Mouse (Mus musculus) forebrain, embryonic 10.5 days (tissue): ENCODE data around the gene Olfr912. TPM values are rescaled to one million over a fixed set of nuclear protein-coding genes. Genes with fewer than 3 reads are reported as not detected.

Experiments used
- DNase-seq: peaks from one replicate; pipeline ENCODE4 v3.0.0-alpha.2; 2017; ENCODE audit warnings: low spot score; ENCODE audit errors: extremely low spot score
- H3K27ac ChIP-seq: fragments of 300-500 bp; sonication (generic); 2 replicates; pipeline ENCODE4 v1.5.1; 2016; ENCODE audit warnings: mild to moderate bottlenecking
- H3K27me3 ChIP-seq: fragments of 300-500 bp; sonication (generic); 2 replicates; pipeline ENCODE4 v1.6.1; 2016; ENCODE audit warnings: mild to moderate bottlenecking; ENCODE audit not compliant: poor library complexity, severe bottlenecking
- H3K36me3 ChIP-seq: fragments of 300-500 bp; sonication (generic); replicated peaks from 2 replicates; pipeline ENCODE4 v1.6.1; 2016; ENCODE audit warnings: mild to moderate bottlenecking, moderate library complexity
- H3K4me1 ChIP-seq: fragments of 300-500 bp; sonication (generic); 2 replicates; pipeline ENCODE4 v1.6.1; 2016
- H3K4me3 ChIP-seq: fragments of 300-500 bp; sonication (generic); 2 replicates; pipeline ENCODE4 v1.5.1; 2016; ENCODE audit warnings: mild to moderate bottlenecking, moderate library complexity
- H3K9me3 ChIP-seq: fragments of 300-500 bp; sonication (generic); 2 replicates; pipeline ENCODE4 v1.6.1; 2016; ENCODE audit warnings: mild to moderate bottlenecking, moderate library complexity
- WGBS: fragments of 180-500 bp; shearing (Covaris S2); methylation state at CpG from one replicate; pipeline ENCODE4 v1.1.7; 2016; 5-methylcytosine and 5-hydroxymethylcytosine counted together
- polyA plus RNA-seq: library from polyadenylated mRNA; unstranded; fragments of >200 nt; fragmentation: Nextera tagmentation; extraction: Ambion mirVana; gene quantifications from 2 replicates; pipeline ENCODE4 v1.2.1, GENCODE M21; 2016

Olfr912 gene
- not detected in 2 replicates for polyA plus RNA-seq

- no peak within 1 kb of the TSS for H3K27ac ChIP-seq
- no peaks in the 10 kb centered on the region for H3K27me3 ChIP-seq
- DNase-seq: no peak
- no peaks in the 10 kb centered on the region for H3K9me3 ChIP-seq
- no peaks in the 10 kb centered on the region for H3K36me3 ChIP-seq
- H3K4me3 ChIP-seq: no peak within 1 kb of the TSS
- H3K4me1 ChIP-seq: no peaks in the 10 kb centered on the region
- WGBS: 86% methylated on average over 1 of the region's 1 CpGs
Observed at GRCm38 (mm10) chr9:38579878-38580277, at the start of gene Olfr912. Gene Olfr912, plus strand, starts transcription at chr9:38580178.

DNA sequence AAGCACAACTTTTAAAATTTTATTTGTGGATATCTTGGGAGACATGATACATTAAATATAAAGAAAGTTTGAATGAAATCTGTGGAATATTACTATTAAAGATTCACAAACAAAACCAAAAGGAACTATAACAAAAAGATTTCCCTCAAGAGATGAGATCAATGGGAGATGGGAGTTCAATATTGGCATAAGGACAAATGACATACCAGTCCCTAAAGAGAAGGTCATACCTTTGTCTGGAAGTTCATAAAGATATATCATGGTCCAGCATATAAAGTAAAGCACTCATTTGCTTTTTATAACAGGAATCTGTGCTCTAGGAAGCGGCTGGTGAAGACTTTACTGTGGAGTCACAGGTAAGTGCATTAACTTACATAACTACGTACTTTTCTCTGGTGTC, 42.4 kb upstream of the Olfr912 start, which contains the start of gene Olfr910:
Gene Olfr910, plus strand, starts transcription at position 301 of the 400 bp plus-strand sequence.
- H3K27me3 ChIP-seq: no peaks in the 10 kb centered on the region
- no peaks in the 10 kb centered on the region for H3K4me1 ChIP-seq
- no peak within 1 kb of the TSS for H3K27ac ChIP-seq
- H3K36me3 ChIP-seq: no peaks in the 10 kb centered on the region
- DNase-seq: no peak
- no peaks in the 10 kb centered on the region for H3K9me3 ChIP-seq
- no peak within 1 kb of the TSS for H3K4me3 ChIP-seq
- WGBS: 98% methylated on average over 2 of the region's 2 CpGs

- Histone ChIP-seq H3K4me3 (no peak overlapping the region), H3K36me3 (no peaks in the 10 kb centered on the region), H3K9me3 (no peaks in the 10 kb centered on the region), H3K27me3 (no peaks in the 10 kb centered on the region), H3K4me1 (no peaks in the 10 kb centered on the region), H3K27ac (no peak overlapping the region)
- WGBS: 64% methylated on average over 1 of the region's 1 CpGs
- DNase-seq: no peak
Observed at GRCm38 (mm10) chr9:38591056-38591455, 11.1 kb downstream of the Olfr912 start.

GRCm38 (mm10) chr9:38592459-38592858, 12.5 kb downstream of the Olfr912 start, which contains the start of gene Olfr913:
Gene Olfr913, plus strand, starts transcription at chr9:38592759.
- Histone ChIP-seq H3K27me3 (no peaks in the 10 kb centered on the region), H3K36me3 (no peaks in the 10 kb centered on the region), H3K4me1 (no peaks in the 10 kb centered on the region), H3K27ac (no peak within 1 kb of the TSS), H3K4me3 (no peak within 1 kb of the TSS), H3K9me3 (no peaks in the 10 kb centered on the region)
- DNase-seq: no peak
- 73% methylated on average over 2 of the region's 2 CpGs for WGBS

DNA sequence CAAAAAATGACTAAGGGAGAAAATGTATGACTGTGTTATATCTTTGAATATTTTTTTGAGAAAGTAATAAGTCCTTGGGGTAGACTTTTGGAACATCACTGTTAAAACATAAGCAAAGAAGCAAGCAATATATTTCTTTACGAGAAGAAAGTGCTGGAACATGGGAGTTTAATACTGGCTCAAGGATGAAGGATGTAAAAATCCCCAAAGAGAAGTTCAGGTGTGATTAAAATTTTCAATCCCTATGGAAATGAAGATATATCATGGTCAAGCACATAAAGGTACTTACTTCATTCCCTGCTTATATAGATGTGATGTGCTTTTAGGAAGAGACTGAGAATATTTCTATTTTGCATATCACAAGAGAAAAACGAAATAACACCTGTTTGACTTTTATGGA, 24.8 kb downstream of the Olfr912 start, which contains the start of gene Olfr914:
Gene Olfr914, plus strand, starts transcription at position 301 of the 400 bp plus-strand sequence.
- 79% methylated on average over 2 of the region's 2 CpGs for WGBS
- H3K27me3 ChIP-seq: no peaks in the 10 kb centered on the region
- no peak within 1 kb of the TSS for H3K4me3 ChIP-seq
- DNase-seq: no peak
- H3K36me3 ChIP-seq: no peaks in the 10 kb centered on the region
- H3K27ac ChIP-seq: no peak within 1 kb of the TSS
- no peaks in the 10 kb centered on the region for H3K4me1 ChIP-seq
- H3K9me3 ChIP-seq: no peaks in the 10 kb centered on the region

DNA sequence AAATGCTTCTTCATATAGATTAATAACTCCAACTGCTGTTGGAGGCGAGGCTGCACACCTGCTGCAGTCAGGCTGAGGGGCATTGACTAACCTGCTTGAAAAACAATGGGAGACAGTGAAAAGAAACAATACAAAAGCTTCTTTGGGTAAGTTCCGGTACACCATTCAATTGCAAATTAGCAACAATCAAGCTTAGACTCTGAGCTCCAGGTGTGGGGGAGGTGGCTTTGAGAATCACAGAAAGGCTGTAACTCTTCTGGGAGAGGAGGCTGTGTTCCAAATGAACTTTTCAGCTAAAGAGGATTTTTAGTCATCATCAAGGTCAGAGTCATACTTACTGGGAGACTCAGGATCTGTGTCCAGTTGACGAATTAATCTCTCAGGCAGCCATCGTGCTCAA, 52.4 kb downstream of the Olfr912 start:
- Histone ChIP-seq H3K36me3 (no peaks in the 10 kb centered on the region), H3K27ac (no peak overlapping the region), H3K9me3 (peaks cover 8% of the 10 kb centered on the region), H3K4me3 (no peak overlapping the region), H3K4me1 (no peaks in the 10 kb centered on the region), H3K27me3 (no peaks in the 10 kb centered on the region)
- WGBS: 85% methylated on average over 4 of the region's 4 CpGs
- DNase-seq: no peak

Other genes starting within 250 kb of the Olfr912 start
- not detected in 2 replicates for gene Olfr898, start 231.8 kb upstream of the Olfr912 start, polyA plus RNA-seq
- gene Olfr250, start 213.3 kb upstream of the Olfr912 start, polyA plus RNA-seq: not detected in 2 replicates
- gene Olfr251, start 203.1 kb upstream of the Olfr912 start, polyA plus RNA-seq: not detected in 2 replicates
- gene Olfr147, start 178.5 kb upstream of the Olfr912 start, polyA plus RNA-seq: not detected in 2 replicates
- gene Olfr901, start 150.7 kb upstream of the Olfr912 start, polyA plus RNA-seq: not detected in 2 replicates
- gene Olfr902, start 132.5 kb upstream of the Olfr912 start, polyA plus RNA-seq: not detected in 2 replicates
- gene Olfr904, start 117.0 kb upstream of the Olfr912 start, polyA plus RNA-seq: not detected in 2 replicates
- gene Olfr905, start 109.1 kb upstream of the Olfr912 start, polyA plus RNA-seq: not detected in 2 replicates
- not detected in 2 replicates for gene Olfr906, start 93.1 kb upstream of the Olfr912 start, polyA plus RNA-seq
- not detected in 2 replicates for gene Olfr907, start 84.4 kb upstream of the Olfr912 start, polyA plus RNA-seq
- not detected in 2 replicates for gene Olfr911-ps1, start 58.6 kb upstream of the Olfr912 start, polyA plus RNA-seq
- gene Olfr910, start 42.3 kb upstream of the Olfr912 start, polyA plus RNA-seq: not detected in 2 replicates
- not detected in 2 replicates for gene Olfr913, start 12.6 kb downstream of the Olfr912 start, polyA plus RNA-seq
- not detected in 2 replicates for gene Olfr914, start 24.9 kb downstream of the Olfr912 start, polyA plus RNA-seq
- gene Olfr916, start 79.7 kb downstream of the Olfr912 start, polyA plus RNA-seq: not detected in 2 replicates
- not detected in 2 replicates for gene Olfr917, start 85.7 kb downstream of the Olfr912 start, polyA plus RNA-seq
- not detected in 2 replicates for gene Olfr918, start 94.4 kb downstream of the Olfr912 start, polyA plus RNA-seq
- not detected in 2 replicates for gene Olfr919, start 123.5 kb downstream of the Olfr912 start, polyA plus RNA-seq
- 5.0 and 5.1 TPM in 2 replicates for gene Vwa5a, start 138.1 kb downstream of the Olfr912 start, polyA plus RNA-seq
- not detected in 2 replicates for gene Olfr920, start 172.1 kb downstream of the Olfr912 start, polyA plus RNA-seq
- not detected in 2 replicates for gene Olfr921, start 192.9 kb downstream of the Olfr912 start, polyA plus RNA-seq
- not detected in 2 replicates for gene Olfr922, start 234.4 kb downstream of the Olfr912 start, polyA plus RNA-seq
- gene Olfr923, start 246.4 kb downstream of the Olfr912 start, polyA plus RNA-seq: not detected in 2 replicates